Mouse (Mus musculus) embryonic facial prominence, embryonic 13.5 days (tissue): ENCODE results near the gene Pnp. TPM values are rescaled to one million over a fixed set of nuclear protein-coding genes. Genes with fewer than 3 reads are reported as not detected.
"Not testable (repeated sequence)": the region's sequence is repeated elsewhere in the genome, so short reads cannot be mapped to it uniquely, and the experiment has no call there.

Experiments used
- ATAC-seq: fragments of 200-750 bp; cut with Nextera tagmentation; 2 replicates; pipeline ENCODE4 v1.8.0; 2017; ENCODE audit warnings: low read depth; ENCODE audit not compliant: insufficient number of reproducible peaks, insufficient read depth, low FRiP score, low TSS enrichment
- H3K27ac ChIP-seq: fragments of 300-500 bp; sonication (generic); 2 replicates; pipeline ENCODE4 v1.5.1; 2015; ENCODE audit warnings: moderate library complexity, mild to moderate bottlenecking, inconsistent platforms
- H3K27me3 ChIP-seq: fragments of 300-500 bp; sonication (generic); 2 replicates; pipeline ENCODE4 v1.6.1; 2015; ENCODE audit warnings: mild to moderate bottlenecking, inconsistent platforms
- H3K36me3 ChIP-seq: fragments of 300-500 bp; sonication (generic); 2 replicates; pipeline ENCODE4 v1.6.1; 2015; ENCODE audit warnings: mild to moderate bottlenecking, inconsistent platforms
- H3K4me1 ChIP-seq: fragments of 300-500 bp; sonication (generic); 2 replicates; pipeline ENCODE4 v1.6.1; 2015; ENCODE audit warnings: inconsistent platforms
- H3K4me2 ChIP-seq: fragments of 300-500 bp; sonication (generic); 2 replicates; pipeline ENCODE4 v1.6.1; 2015; ENCODE audit warnings: moderate library complexity, mild to moderate bottlenecking, inconsistent platforms
- H3K4me3 ChIP-seq: fragments of 300-500 bp; sonication (generic); 2 replicates; pipeline ENCODE4 v1.5.1; 2015; ENCODE audit warnings: mild to moderate bottlenecking, inconsistent platforms
- H3K9ac ChIP-seq: fragments of 300-500 bp; sonication (generic); 2 replicates; pipeline ENCODE4 v1.6.1; 2015; ENCODE audit warnings: mild to moderate bottlenecking, inconsistent platforms
- H3K9me3 ChIP-seq: fragments of 300-500 bp; sonication (generic); 2 replicates; pipeline ENCODE4 v1.6.1; 2016; ENCODE audit warnings: inconsistent platforms
- WGBS: fragments of 180-500 bp; shearing (Covaris S2); methylation state at CpG from one replicate; pipeline ENCODE4 v1.1.7; 2015; ENCODE audit warnings: mixed read lengths; 5-methylcytosine and 5-hydroxymethylcytosine counted together
- polyA plus RNA-seq: library from polyadenylated mRNA; unstranded; fragments of >200 nt; fragmentation: Nextera tagmentation; extraction: Ambion mirVana; gene quantifications from 2 replicates; pipeline ENCODE4 v1.2.1, GENCODE M21; 2015

Pnp gene
- polyA plus RNA-seq, 1 experiment from 2014 or later, result 49.3 TPM

DNA sequence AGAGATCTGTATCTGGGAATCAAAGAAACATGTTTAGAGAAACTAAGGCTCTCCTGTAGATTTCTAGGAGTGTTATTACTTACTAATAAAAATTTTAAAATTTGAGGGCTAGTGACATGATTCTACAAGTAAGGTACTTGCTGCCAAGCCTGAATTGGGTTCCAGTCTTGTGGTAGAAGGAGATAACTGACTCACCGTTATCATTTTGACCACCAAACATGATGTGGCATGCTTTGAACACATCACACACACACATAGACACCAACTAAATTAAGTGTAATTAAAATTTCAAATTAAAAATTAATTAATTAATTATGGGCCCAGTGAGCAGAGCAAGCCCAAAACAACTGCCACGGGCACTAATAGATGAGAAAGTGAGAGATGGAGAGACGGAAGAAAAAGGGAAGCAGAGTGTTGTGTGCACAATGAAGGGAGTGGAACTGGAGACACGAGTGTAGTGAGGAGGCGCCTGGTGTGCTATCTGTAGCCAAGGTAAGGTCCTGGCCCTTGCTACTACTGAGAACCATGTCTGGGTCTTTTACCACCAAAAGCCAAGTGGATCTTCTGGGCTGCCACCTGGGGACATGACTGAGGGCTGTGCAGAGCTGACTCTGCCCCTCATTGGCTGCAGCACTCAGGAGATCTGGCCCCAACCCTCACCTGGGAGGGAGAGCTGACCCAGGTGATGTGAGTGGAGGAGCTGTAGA is 27.6 kb downstream of the Pnp start:
- not testable (repeated sequence) for H3K4me1 ChIP-seq, H3K4me3 ChIP-seq, H3K9me3 ChIP-seq, ATAC-seq, H3K27me3 ChIP-seq, H3K36me3 ChIP-seq, H3K27ac ChIP-seq, H3K4me2 ChIP-seq, H3K9ac ChIP-seq
- WGBS, result 88% methylated on average over 5 of the region's 5 CpGs

DNA sequence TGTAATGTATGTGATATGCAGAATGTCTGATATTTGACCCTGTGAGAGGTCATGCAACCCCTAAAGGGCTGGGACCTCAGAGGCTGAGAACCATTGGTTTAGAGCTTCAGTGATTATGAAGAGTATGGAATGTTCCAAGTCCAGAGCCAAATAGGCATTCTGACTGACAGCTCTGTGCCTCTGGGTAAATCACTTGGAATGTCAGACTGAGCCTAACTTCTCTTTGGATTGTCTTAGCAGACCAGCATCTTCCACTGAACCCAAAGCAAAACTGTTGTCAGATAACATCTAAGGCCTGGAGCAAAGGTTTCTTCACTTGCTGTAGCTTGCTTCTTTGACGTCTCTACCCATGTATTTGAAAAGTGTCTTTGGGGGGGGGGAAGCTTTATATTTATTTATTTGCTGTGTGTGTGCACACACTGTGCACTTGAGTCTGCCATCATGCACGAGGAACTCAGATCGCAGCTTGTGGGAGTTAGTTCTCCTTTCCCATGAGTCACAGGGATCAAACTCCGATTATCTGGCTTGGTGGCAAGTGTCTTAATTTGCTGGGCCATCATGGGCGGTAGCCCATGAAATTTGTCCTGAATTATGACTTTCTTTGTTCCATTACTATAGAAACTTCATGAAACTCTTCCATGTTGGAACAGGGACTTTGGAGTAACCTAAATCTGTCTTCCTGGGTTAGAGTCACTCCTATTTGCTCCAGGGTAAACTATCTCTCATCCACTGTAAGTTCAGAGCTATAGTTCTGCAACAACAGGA is 37.5 kb downstream of the Pnp start:
- no peak for ATAC-seq
- H3K4me1 ChIP-seq, result no peaks in the 10 kb centered on the region
- no peaks in the 10 kb centered on the region for H3K9me3 ChIP-seq
- no peak overlapping the region for H3K9ac ChIP-seq
- 73% methylated on average over 5 of the region's 5 CpGs for WGBS
- H3K27me3 ChIP-seq, result no peaks in the 10 kb centered on the region
- H3K4me2 ChIP-seq, result no peak overlapping the region
- H3K4me3 ChIP-seq, result no peak overlapping the region
- H3K27ac ChIP-seq, result no peak overlapping the region
- no peaks in the 10 kb centered on the region for H3K36me3 ChIP-seq

- WGBS, result 0% methylated on average over 1 of the region's 1 CpGs
- Histone ChIP-seq H3K27ac (no peak overlapping the region), H3K27me3 (no peaks in the 10 kb centered on the region), H3K4me2 (no peak overlapping the region), H3K4me1 (no peaks in the 10 kb centered on the region), H3K9me3 (no peaks in the 10 kb centered on the region), H3K4me3 (no peak overlapping the region), H3K9ac (no peak overlapping the region), H3K36me3 (no peaks in the 10 kb centered on the region)
- no peak for ATAC-seq
Observed at GRCm38 (mm10) chr14:50969041-50969440, 38.2 kb downstream of the Pnp start.

DNA sequence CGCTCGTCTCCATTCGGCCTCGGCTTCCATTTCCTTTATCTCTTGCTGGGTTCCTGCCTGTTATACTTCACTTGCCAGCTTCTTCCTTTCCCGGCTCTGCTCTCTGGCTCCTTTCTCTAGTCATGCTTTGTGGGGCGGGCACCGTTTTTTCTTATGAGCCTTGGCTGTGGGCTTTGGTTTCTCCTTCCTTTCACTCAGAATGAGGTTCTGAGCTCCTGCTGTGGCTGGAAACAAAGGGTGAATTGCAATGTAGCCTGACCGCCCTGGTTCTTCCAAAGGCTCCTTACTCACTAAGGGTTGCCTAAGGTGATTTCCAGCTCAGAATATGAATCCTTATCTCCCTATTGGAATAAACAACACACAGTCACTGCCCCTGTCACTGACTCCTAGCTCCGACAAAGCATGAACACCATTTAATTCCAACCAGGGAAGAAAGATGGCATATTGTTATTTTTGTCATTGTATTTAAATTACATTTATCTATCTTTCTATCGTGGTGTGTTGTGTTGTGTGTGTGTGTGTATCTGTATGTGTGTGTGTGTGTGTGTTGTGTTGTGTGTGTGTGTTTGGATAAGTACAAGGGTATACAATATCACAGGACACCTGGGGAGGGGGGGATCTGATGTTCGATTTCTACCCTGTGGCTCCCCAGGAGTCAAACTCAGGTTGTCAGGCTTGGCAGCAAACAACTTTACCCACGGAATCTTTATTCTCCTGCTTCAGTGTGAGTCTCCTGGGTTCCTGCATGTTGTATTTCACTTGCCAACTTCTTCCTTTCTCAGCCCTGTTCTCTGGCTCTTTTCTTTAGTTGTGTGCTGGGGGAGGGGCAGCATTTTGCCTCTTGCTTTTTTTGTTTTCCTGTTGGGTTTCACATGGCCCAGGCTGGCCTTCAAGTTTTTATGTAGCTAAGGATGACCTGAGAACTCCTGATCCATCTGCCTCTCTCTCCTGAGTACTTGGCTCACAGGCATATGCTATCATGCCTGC is 39.0 kb downstream of the Pnp start:
- H3K9me3 ChIP-seq, result no peaks in the 10 kb centered on the region
- H3K4me2 ChIP-seq, result 0 out of 2 replicates have a peak overlapping the region, but pooled peaks have one; percentile 3
- H3K4me1 ChIP-seq, result no peaks in the 10 kb centered on the region
- no peak overlapping the region for H3K9ac ChIP-seq
- no peaks in the 10 kb centered on the region for H3K27me3 ChIP-seq
- no peaks in the 10 kb centered on the region for H3K36me3 ChIP-seq
- ATAC-seq, result no peak
- H3K27ac ChIP-seq, result no peak overlapping the region
- H3K4me3 ChIP-seq, result no peak overlapping the region
- WGBS, result 27% methylated on average over 12 of the region's 12 CpGs

GRCm38 (mm10) chr14:50970822-50971221 is 39.9 kb downstream of the Pnp start:
- Histone ChIP-seq H3K9ac (no peak overlapping the region), H3K4me3 (no peak overlapping the region), H3K9me3 (no peaks in the 10 kb centered on the region), H3K27ac (no peak overlapping the region), H3K36me3 (no peaks in the 10 kb centered on the region), H3K4me1 (no peaks in the 10 kb centered on the region), H3K4me2 (no peak overlapping the region), H3K27me3 (no peaks in the 10 kb centered on the region)
- ATAC-seq, result no peak
- WGBS, result 64% methylated on average over 1 of the region's 1 CpGs

DNA sequence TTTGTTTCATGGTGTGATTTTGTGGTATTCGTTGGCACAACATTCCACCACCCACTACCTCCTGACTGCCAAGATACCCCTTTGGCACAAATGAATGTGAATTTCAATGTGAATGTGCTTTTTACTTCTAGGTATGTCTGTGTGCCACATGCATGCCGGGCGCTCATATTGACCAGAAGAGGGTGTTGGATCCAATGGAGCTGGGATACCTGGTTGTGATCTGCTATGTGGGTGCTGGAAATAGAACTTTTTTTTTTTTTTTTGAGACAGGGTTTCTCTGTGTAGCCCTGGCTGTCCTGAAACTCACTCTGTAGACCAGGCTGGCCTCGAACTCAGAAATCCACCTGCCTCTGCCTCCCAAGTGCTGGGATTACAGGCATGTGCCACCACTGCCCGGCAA is 42.2 kb downstream of the Pnp start:
- not testable (repeated sequence) for H3K27ac ChIP-seq, H3K4me3 ChIP-seq, H3K4me2 ChIP-seq, ATAC-seq, H3K9me3 ChIP-seq, H3K27me3 ChIP-seq, H3K36me3 ChIP-seq, H3K4me1 ChIP-seq, H3K9ac ChIP-seq
- WGBS, result 93% methylated on average over 5 of the region's 5 CpGs

DNA sequence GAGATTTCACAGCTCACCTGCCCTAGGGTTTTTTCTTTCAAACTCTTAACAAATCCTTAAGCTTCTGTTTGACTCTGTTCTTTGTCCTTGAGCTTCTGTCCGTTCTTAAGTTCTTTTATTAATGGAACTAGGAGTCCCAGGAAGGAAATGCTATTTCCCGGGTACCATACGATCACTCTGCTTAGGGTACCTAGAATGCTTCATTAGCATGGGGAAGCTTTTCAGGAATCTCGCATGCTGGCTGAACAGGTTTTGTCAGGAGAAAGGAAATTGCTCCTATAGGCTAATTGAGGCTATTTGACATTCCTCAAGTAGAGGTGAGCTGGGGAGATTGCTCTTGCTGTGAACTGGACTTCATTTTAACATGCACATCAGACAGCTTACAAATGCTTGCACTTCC is 42.8 kb downstream of the Pnp start:
- H3K4me2 ChIP-seq, result no peak overlapping the region
- 43% methylated on average over 4 of the region's 4 CpGs for WGBS
- no peaks in the 10 kb centered on the region for H3K27me3 ChIP-seq
- ATAC-seq, result no peak
- no peak overlapping the region for H3K9ac ChIP-seq
- H3K9me3 ChIP-seq, result no peaks in the 10 kb centered on the region
- H3K36me3 ChIP-seq, result no peaks in the 10 kb centered on the region
- H3K4me1 ChIP-seq, result no peaks in the 10 kb centered on the region; the same call in 1 of the 2 replicates
- no peak overlapping the region for H3K27ac ChIP-seq
- no peak overlapping the region for H3K4me3 ChIP-seq

DNA sequence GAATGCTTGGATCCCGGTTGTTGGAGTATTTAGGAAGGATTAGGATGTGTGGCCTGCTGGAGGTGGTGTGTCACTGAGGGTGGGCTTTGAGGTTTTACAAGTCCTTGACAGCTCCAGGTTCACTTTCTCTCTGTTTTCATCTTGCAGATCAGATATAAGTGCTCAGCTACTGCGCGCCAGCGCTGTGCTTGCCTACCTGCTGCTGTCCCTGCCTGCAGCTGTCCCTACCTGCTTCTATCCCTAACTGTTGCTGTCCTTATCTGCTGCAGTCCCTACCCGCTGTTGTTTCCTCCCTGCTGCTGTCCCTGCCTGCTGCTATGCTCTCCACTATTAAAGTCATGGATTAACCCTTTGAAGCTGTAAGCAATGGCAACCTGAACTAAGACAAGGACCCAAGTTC is 44.1 kb downstream of the Pnp start:
- Histone ChIP-seq H3K4me3 (no peak overlapping the region), H3K9ac (no peak overlapping the region), H3K27ac (no peak overlapping the region), H3K9me3 (no peaks in the 10 kb centered on the region), H3K36me3 (no peaks in the 10 kb centered on the region), H3K27me3 (no peaks in the 10 kb centered on the region), H3K4me2 (no peak overlapping the region), H3K4me1 (no peaks in the 10 kb centered on the region; the same call in 1 of the 2 replicates)
- whole genome bisulfite sequencing, result 47% methylated on average over 5 of the region's 5 CpGs
- no peak for ATAC-seq

GRCm38 (mm10) chr14:50976674-50977073 is 45.8 kb downstream of the Pnp start:
- ATAC-seq, result no peak
- peak overlapping the region; percentile 27; the same call in 1 of the 2 replicates for H3K9ac ChIP-seq
- no peaks in the 10 kb centered on the region for H3K9me3 ChIP-seq
- WGBS, result 12% methylated on average over 9 of the region's 9 CpGs
- no peaks in the 10 kb centered on the region for H3K27me3 ChIP-seq
- no peak overlapping the region for H3K27ac ChIP-seq
- no peaks in the 10 kb centered on the region for H3K36me3 ChIP-seq
- no peaks in the 10 kb centered on the region; the same call in 1 of the 2 replicates for H3K4me1 ChIP-seq
- peak overlapping the region; percentile 32 for H3K4me2 ChIP-seq
- H3K4me3 ChIP-seq, result no peak overlapping the region

DNA sequence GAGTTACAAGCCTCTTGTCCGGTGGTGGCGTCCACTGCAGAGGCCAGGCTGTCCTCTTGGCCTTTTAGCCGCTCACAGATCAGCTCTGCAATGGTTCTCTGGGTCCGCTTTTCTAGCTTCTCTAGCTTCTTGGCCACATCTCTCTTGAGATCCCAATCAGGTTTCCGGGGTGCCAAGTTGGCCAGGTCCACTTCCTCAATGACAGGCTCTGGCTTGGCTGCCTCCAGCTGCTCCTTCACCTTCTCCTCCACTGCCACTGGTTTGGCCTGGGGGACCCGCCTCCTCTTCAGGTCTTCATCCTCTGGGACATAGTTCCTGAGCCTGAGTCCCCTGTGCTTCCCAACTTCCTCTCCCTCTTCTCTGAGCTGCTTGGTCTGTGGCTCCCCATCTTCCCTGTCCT is 47.6 kb downstream of the Pnp start:
- H3K4me3 ChIP-seq, H3K9me3 ChIP-seq, H3K4me1 ChIP-seq, H3K27me3 ChIP-seq, H3K36me3 ChIP-seq, H3K4me2 ChIP-seq, ATAC-seq, H3K27ac ChIP-seq, H3K9ac ChIP-seq: not testable (repeated sequence)
- WGBS, result 89% methylated on average over 6 of the region's 6 CpGs

DNA sequence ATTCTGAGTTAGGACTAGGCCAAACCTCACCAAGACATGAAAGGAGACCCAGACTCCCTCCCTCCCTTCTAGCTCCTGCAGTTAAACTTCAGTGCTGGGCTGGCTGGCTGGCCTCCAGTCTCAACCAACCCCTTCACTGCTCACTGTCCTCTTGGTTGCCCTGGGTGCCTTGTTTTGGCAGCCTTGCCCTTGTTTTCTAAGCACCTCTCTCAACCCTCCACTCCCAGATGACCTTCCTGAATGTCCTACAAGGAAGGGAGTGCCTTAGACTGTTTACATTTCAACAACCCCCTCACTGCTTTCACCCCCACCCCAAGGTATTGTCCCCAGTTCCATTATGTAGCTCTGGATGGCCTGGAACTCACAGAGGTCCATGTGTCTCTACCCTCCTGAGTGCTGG is 48.7 kb downstream of the Pnp start:
- no peaks in the 10 kb centered on the region for H3K36me3 ChIP-seq
- no peaks in the 10 kb centered on the region; the same call in 1 of the 2 replicates for H3K4me1 ChIP-seq
- no peak overlapping the region for H3K4me2 ChIP-seq
- no peaks in the 10 kb centered on the region for H3K9me3 ChIP-seq
- no peak overlapping the region for H3K27ac ChIP-seq
- no peaks in the 10 kb centered on the region for H3K27me3 ChIP-seq
- ATAC-seq, result no peak
- H3K4me3 ChIP-seq, result no peak overlapping the region
- no peak overlapping the region for H3K9ac ChIP-seq
